Mouse (Mus musculus): ENCODE data around the gene Dnah17. TPM values are rescaled to one million over a fixed set of nuclear protein-coding genes. Genes with fewer than 3 reads are reported as not detected.

Dnah17 gene
- under 1 TPM; 0.07 to 0.09 TPM for total RNA-seq (2023)

GRCm38 (mm10) chr11:118130534-118130933 lies at the start of gene Dnah17:
Dnah17 (minus strand) TSS chr11:118130634.

DNA sequence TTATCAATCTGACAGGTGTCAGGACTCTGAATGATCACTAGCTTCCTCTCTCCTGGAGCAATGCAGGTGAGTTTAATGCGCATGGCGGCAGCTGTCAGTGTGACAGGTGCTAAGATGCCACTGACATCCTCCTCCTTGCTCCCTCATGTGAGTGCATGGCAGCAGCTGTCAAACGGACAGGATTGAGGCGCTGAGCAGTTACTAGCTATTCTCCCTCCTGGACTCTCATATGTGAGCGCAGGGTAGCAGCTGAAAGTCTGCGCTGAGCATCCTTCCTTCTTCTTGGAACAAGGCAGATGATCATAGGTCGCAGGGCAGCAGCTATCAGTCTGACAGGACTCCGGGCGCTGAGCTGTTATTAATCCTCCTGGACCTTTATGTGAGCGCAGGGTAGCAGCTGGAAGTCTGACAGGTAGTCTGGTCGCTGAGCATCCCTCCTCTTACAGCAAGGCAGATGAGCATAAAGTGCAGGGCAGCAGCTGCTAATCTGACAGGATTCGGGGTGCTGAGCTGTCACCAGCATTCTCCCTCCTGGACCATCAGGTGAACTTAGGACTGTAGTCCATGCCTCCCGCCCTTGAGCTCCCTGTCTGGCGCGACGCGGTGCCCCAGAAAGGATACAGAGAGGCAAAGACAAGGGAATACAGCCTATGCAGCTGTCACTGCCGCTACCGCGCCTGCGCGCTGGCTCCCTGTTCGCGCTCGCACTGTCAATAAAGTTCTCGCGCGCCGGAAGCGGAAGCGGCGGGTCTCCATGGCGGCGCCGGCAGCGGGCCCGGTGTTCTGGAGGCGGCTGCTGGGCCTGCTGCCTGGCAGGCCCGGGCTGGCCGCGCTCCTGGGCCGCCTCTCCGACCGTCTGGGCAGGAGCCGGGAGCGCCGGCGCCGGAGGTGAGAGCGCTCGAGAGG lies 144.1 kb downstream of the Dnah17 start, which contains the start of gene Pgs1:
Gene Pgs1 (plus strand): TSS at position 167 of the 906 bp plus-strand sequence.

Other genes starting within 250 kb of the Dnah17 start
- gene Socs3, start 160.6 kb downstream of the Dnah17 start, total RNA-seq (2023): 10 to 100 TPM; 28.6 to 43.0 TPM
- gene Pgs1, start 144.3 kb downstream of the Dnah17 start, total RNA-seq (2023): 100 to 1,000 TPM in 1 of 2 experiments, 10 to 100 TPM in 1; 81.4 to 101 TPM
- gene Cyth1, start 118.0 kb upstream of the Dnah17 start, total RNA-seq (2023): 10 to 100 TPM; 40.1 to 43.6 TPM
- 1 to 10 TPM; 8.6 to 8.9 TPM for gene Usp36, start 159.6 kb upstream of the Dnah17 start, total RNA-seq (2023)
- 10 to 100 TPM in 1 of 2 experiments, 1 to 10 TPM in 1; 8.7 to 10.5 TPM for gene Cep295nl, start 211.9 kb upstream of the Dnah17 start, total RNA-seq (2023)
- gene Timp2, start 225.1 kb upstream of the Dnah17 start, total RNA-seq (2023): 100 to 1,000 TPM; 100 to 115 TPM